Mouse (Mus musculus) hindbrain, embryonic 10.5 days (tissue): ENCODE results near the gene Calhm3. TPM values are rescaled to one million over a fixed set of nuclear protein-coding genes. Genes with fewer than 3 reads are reported as not detected.

Source experiments
- DNase-seq: peaks from one replicate; pipeline ENCODE4 v3.0.0-alpha.2; 2017; ENCODE audit warnings: low spot score
- H3K27ac ChIP-seq: fragments of 300-500 bp; sonication (generic); 2 replicates; pipeline ENCODE4 v1.5.1; 2016; ENCODE audit warnings: mild to moderate bottlenecking, moderate library complexity
- H3K27me3 ChIP-seq: fragments of 300-500 bp; sonication (generic); 2 replicates; pipeline ENCODE4 v1.6.1; 2016; ENCODE audit warnings: mild to moderate bottlenecking; ENCODE audit not compliant: poor library complexity, insufficient read depth, severe bottlenecking
- H3K36me3 ChIP-seq: fragments of 300-500 bp; sonication (generic); 2 replicates; pipeline ENCODE4 v1.6.1; 2016; ENCODE audit warnings: mild to moderate bottlenecking, moderate library complexity
- H3K4me1 ChIP-seq: fragments of 300-500 bp; sonication (generic); replicated peaks from 2 replicates; pipeline ENCODE4 v1.6.1; 2016; ENCODE audit warnings: mild to moderate bottlenecking
- H3K4me3 ChIP-seq: fragments of 300-500 bp; sonication (generic); 2 replicates; pipeline ENCODE4 v1.5.1; 2016; ENCODE audit warnings: mild to moderate bottlenecking, moderate library complexity
- H3K9me3 ChIP-seq: fragments of 300-500 bp; sonication (generic); 2 replicates; pipeline ENCODE4 v1.6.1; 2016; ENCODE audit warnings: mild to moderate bottlenecking, moderate library complexity
- WGBS: fragments of 180-500 bp; shearing (Covaris S2); methylation state at CpG from one replicate; pipeline ENCODE4 v1.1.7; 2016; 5-methylcytosine and 5-hydroxymethylcytosine counted together
- polyA plus RNA-seq: library from polyadenylated mRNA; unstranded; fragments of >200 nt; fragmentation: Nextera tagmentation; extraction: Ambion mirVana; gene quantifications from 2 replicates; pipeline ENCODE4 v1.2.1, GENCODE M21; 2016

The Calhm3 gene
- not detected in 2 replicates for polyA plus RNA-seq

GRCm38 (mm10) chr19:47157664-47158063 lies at the start of gene Calhm3:
Gene Calhm3 (minus strand): TSS chr19:47157764.
- DNase-seq = no peak
- H3K9me3 ChIP-seq = no peaks in the 10 kb centered on the region
- WGBS = 81% methylated on average over 11 of the region's 11 CpGs
- no peaks in the 10 kb centered on the region for H3K36me3 ChIP-seq
- H3K4me3 ChIP-seq = no peak within 1 kb of the TSS
- H3K27me3 ChIP-seq = peaks cover 4% of the 10 kb centered on the region
- no peak within 1 kb of the TSS for H3K27ac ChIP-seq
- H3K4me1 ChIP-seq = no peaks in the 10 kb centered on the region

DNA sequence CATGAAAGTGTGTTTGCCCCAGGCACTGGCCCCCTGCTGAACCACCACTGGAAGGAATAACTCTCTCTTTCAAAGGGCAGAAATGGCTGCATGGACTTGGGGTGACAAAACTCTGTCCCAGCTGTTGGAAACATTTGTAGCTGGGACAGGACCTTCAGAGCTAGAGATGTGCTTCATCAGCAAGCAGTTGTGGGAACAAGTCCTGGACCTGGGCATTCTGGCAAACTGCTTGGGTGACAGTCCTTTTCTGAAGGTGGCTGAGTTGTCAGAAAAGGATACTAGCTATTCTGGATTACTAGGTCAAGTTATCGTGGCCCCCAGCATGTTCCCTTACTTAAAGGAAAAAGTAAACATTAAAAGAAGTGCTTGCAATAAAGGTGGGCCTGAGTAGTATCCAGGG lies 48.6 kb upstream of the Calhm3 start:
- H3K4me1 ChIP-seq = peaks cover 17% of the 10 kb centered on the region
- no peak overlapping the region for H3K4me3 ChIP-seq
- DNase-seq = no peak
- no peaks in the 10 kb centered on the region for H3K27me3 ChIP-seq
- H3K36me3 ChIP-seq = no peaks in the 10 kb centered on the region
- no peak overlapping the region for H3K27ac ChIP-seq
- WGBS = 93% methylated on average over 1 of the region's 1 CpGs
- H3K9me3 ChIP-seq = no peaks in the 10 kb centered on the region

DNA sequence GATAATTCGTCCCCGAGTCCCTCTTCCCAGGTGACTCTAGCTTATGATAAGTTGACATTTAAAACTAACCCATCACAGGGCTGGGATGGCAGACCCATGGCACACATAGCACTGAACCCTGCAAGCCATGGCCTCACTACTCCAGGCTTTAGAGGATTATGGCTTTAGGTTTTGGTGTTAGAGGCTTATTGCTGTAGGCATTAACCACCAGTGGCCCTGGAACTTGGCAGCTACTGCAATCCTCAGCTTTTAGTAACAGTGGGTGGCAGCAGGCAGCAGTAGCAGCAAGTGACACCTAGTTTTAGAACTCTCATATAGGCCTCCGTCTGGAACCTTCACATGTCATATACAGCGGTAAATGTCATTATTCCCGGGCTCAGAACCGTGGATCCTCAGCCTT lies 47.1 kb upstream of the Calhm3 start:
- Histone ChIP-seq H3K36me3 (no peaks in the 10 kb centered on the region), H3K27me3 (no peaks in the 10 kb centered on the region), H3K27ac (no peak overlapping the region), H3K4me3 (no peak overlapping the region), H3K4me1 (peaks cover 29% of the 10 kb centered on the region), H3K9me3 (no peaks in the 10 kb centered on the region)
- no peak for DNase-seq
- 92% methylated on average over 6 of the region's 6 CpGs for WGBS

GRCm38 (mm10) chr19:47203042-47203441 lies 45.5 kb upstream of the Calhm3 start:
- Histone ChIP-seq H3K36me3 (no peaks in the 10 kb centered on the region), H3K4me3 (no peak overlapping the region), H3K27ac (no peak overlapping the region), H3K4me1 (peaks cover 30% of the 10 kb centered on the region), H3K9me3 (no peaks in the 10 kb centered on the region), H3K27me3 (no peaks in the 10 kb centered on the region)
- 91% methylated on average over 6 of the region's 6 CpGs for WGBS
- DNase-seq = no peak

DNA sequence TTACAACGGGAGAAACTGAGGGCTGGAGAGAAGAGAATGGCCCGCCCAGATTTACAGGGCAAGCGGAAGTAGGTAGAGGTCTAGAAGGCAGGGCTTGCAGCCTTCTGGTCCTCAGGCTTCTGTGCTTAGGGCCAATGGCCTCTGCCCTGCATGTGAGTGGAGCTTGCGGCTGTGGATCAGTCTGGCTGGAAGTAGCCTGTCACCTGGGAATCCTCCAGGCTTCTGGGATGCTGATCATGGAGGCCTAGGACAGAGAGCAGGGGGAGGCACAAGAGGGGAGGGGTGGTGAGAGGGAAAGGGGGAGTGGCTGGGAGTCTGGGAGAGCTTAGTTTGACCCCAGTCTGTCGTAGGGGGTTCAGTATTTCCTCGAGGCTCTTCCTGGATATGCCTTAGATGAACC lies 44.9 kb upstream of the Calhm3 start:
- Histone ChIP-seq H3K27ac (peak overlapping the region; percentile 36; the same call in 1 of the 2 replicates), H3K9me3 (no peaks in the 10 kb centered on the region), H3K4me1 (peaks cover 30% of the 10 kb centered on the region), H3K36me3 (no peaks in the 10 kb centered on the region), H3K27me3 (no peaks in the 10 kb centered on the region), H3K4me3 (no peak overlapping the region)
- no peak for DNase-seq
- WGBS = 74% methylated on average over 6 of the region's 6 CpGs

DNA sequence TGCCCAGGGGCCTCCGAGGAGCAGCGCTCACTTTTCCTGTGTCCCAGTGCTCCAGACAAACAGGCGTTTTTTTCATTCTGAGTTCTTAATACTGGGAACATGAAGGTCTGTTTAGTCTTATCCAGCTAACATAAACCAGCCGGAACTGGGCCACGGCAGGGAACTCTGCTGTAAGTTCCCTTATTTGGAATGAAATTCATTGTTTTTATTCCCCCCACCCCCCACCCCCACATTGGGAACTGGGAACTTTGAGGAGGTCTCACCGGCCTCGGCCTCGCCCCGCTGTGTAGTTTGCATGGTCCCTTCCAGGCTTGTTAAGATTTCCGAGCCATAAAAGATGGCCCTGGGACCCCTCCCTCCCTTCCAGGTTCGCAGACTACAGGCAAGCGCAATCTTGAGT lies 44.4 kb upstream of the Calhm3 start:
- Histone ChIP-seq H3K27ac (peak overlapping the region; percentile 64), H3K27me3 (no peaks in the 10 kb centered on the region), H3K36me3 (no peaks in the 10 kb centered on the region), H3K4me1 (peaks cover 30% of the 10 kb centered on the region), H3K9me3 (no peaks in the 10 kb centered on the region), H3K4me3 (no peak overlapping the region)
- WGBS = 61% methylated on average over 12 of the region's 12 CpGs
- no peak for DNase-seq

GRCm38 (mm10) chr19:47198671-47199350 lies 41.2 kb upstream of the Calhm3 start:
- Histone ChIP-seq H3K4me3 (no peak overlapping the region), H3K9me3 (no peaks in the 10 kb centered on the region), H3K4me1 (peaks cover 30% of the 10 kb centered on the region), H3K27ac (no peak overlapping the region), H3K27me3 (no peaks in the 10 kb centered on the region), H3K36me3 (no peaks in the 10 kb centered on the region)
- WGBS = 84% methylated on average over 13 of the region's 13 CpGs
- DNase-seq = no peak

GRCm38 (mm10) chr19:47192158-47192557 lies 34.6 kb upstream of the Calhm3 start:
- Histone ChIP-seq H3K27ac (no peak overlapping the region), H3K27me3 (no peaks in the 10 kb centered on the region), H3K4me1 (peaks cover 7% of the 10 kb centered on the region), H3K4me3 (no peak overlapping the region), H3K36me3 (no peaks in the 10 kb centered on the region), H3K9me3 (no peaks in the 10 kb centered on the region)
- WGBS = 97% methylated on average over 5 of the region's 5 CpGs
- no peak for DNase-seq

GRCm38 (mm10) chr19:47188515-47189128 lies 31.1 kb upstream of the Calhm3 start:
- no peaks in the 10 kb centered on the region for H3K36me3 ChIP-seq
- no peak for DNase-seq
- H3K4me3 ChIP-seq = no peak overlapping the region
- WGBS = 84% methylated on average over 11 of the region's 11 CpGs
- no peak overlapping the region for H3K27ac ChIP-seq
- peaks cover 22% of the 10 kb centered on the region for H3K4me1 ChIP-seq
- no peaks in the 10 kb centered on the region for H3K27me3 ChIP-seq
- no peaks in the 10 kb centered on the region for H3K9me3 ChIP-seq

DNA sequence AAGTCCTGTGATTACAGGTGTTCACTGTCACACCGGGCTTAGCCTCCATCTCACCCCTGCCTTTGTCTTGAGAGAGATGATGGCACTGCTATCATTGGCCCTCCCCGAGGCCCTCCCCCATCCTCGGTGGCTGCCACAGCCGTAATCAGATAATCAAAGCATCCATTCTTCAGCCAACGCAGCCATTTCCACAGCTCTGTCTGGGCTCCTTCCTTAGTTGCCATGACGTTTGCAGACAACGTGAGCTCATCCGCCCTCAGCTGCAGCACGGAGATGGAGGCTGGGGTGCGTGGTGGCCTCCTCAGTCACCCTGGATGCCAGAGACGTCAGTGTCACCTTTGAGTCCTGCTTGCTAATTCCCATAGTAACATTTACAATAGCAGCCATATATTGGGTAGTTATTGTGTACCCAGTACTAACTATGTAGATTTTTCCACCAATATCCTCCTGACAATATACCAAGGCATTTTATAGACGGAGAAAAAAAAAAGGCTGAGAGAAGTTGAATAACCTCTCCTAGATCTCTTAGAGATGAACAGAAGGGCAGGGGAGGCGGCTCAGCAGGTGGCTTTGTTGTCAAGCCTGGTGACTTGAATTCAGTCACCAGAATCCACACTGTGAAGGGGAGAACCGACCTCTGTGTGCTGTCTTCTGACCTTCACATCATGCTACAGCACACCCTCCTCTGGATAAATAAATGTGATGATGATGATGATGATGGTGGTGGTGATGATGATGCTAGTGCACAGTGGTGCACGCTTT lies 29.1 kb upstream of the Calhm3 start:
- H3K27ac ChIP-seq = 0 out of 2 replicates have a peak overlapping the region, but pooled peaks have one; percentile 5

GRCm38 (mm10) chr19:47184736-47185135 lies 27.2 kb upstream of the Calhm3 start:
- no peak for DNase-seq
- peaks cover 11% of the 10 kb centered on the region for H3K9me3 ChIP-seq
- no peak overlapping the region for H3K4me3 ChIP-seq
- peaks cover 26% of the 10 kb centered on the region for H3K4me1 ChIP-seq
- H3K27me3 ChIP-seq = peaks cover 25% of the 10 kb centered on the region
- 76% methylated on average over 4 of the region's 4 CpGs for WGBS
- H3K36me3 ChIP-seq = no peaks in the 10 kb centered on the region
- no peak overlapping the region for H3K27ac ChIP-seq

More for the DNA sequence above, 29.1 kb upstream of the Calhm3 start:
- peaks cover 22% of the 10 kb centered on the region for H3K4me1 ChIP-seq
- H3K36me3 ChIP-seq = no peaks in the 10 kb centered on the region
- H3K4me3 ChIP-seq = no peak overlapping the region
- H3K27me3 ChIP-seq = peaks cover 6% of the 10 kb centered on the region
- H3K9me3 ChIP-seq = peaks cover 7% of the 10 kb centered on the region
- DNase-seq = no peak
- 47% methylated on average over 15 of the region's 15 CpGs for WGBS

- H3K36me3 ChIP-seq = no peaks in the 10 kb centered on the region
- no peak for DNase-seq
- H3K27me3 ChIP-seq = peaks cover 30% of the 10 kb centered on the region
- 71% methylated on average over 8 of the region's 8 CpGs for WGBS
- H3K4me3 ChIP-seq = no peak overlapping the region
- H3K27ac ChIP-seq = no peak overlapping the region
- peaks cover 11% of the 10 kb centered on the region for H3K9me3 ChIP-seq
- H3K4me1 ChIP-seq = peaks cover 32% of the 10 kb centered on the region
Measured at GRCm38 (mm10) chr19:47184221-47184620, 26.7 kb upstream of the Calhm3 start.

GRCm38 (mm10) chr19:47180011-47180410 lies 22.4 kb upstream of the Calhm3 start:
- H3K27me3 ChIP-seq = peaks cover 71% of the 10 kb centered on the region
- WGBS = 19% methylated on average over 8 of the region's 8 CpGs
- peaks cover 30% of the 10 kb centered on the region for H3K4me1 ChIP-seq
- no peaks in the 10 kb centered on the region for H3K36me3 ChIP-seq
- no peak overlapping the region for H3K27ac ChIP-seq
- peaks cover 11% of the 10 kb centered on the region for H3K9me3 ChIP-seq
- H3K4me3 ChIP-seq = peak overlapping the region; percentile 77
- no peak for DNase-seq
